23 mouse cellular contexts compared by ENCODE assay signal in the genomic region with DNA sequence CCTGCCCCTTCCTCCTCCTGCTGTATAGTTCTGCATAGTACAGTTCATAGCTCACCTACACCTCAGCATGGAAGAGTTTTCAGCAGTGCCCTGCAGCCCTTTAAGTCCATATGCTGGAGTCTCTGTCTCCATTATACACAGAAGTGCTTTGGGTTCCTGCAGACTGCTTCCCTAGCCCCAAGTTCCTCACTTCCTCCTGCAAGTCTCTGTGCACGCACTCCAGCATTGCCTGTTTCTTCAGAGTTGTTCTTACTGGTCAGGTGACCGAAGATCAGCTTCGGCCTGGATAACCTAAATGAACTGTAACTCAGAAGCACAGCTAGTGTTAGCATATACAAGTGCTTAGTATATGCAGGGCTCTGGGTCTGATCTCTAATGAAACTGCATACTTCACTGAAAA. TPM values are rescaled to one million over a fixed set of nuclear protein-coding genes. Genes with fewer than 3 reads are reported as not detected.
DNase-seq lines count a peak whose midpoint lies in the region; ATAC-seq and TF ChIP-seq lines count a peak whose summit lies in the region.
"Had no signal": no experiment of that assay in that cellular context is flagged by ENCODE, and none has a peak within 500 bp of the region (broad histone marks: within the 10 kb centered on the region; RNA-seq: fewer than 3 reads in every experiment).

No protein-coding gene starts in this region.

- no peak for TF ChIP-seq CTCF in liver, embryonic 14.5 days (IDR thresholded peaks at IDR 0.05; ENCODE audit: low read depth)

- ATAC-seq in liver, embryonic 14.5 days (ENCODE audit: insufficient read depth): peak; percentile 26; the same call in 1 of the 2 replicates
- no peak for ATAC-seq in liver, embryonic 12.5 days
- ATAC-seq in liver, embryonic 16.5 days (ENCODE audit: low read depth): 0 out of 2 replicates have a peak, but pooled peaks have one; percentile 24
- ATAC-seq in neutrophil, adult 5-6 weeks (ENCODE audit: extremely low read depth, insufficient number of reproducible peaks, low FRiP score, poor library complexity, severe bottlenecking): peak; percentile 65
- ATAC-seq in midbrain, embryonic 13.5 days: no peak
- ATAC-seq: forebrain, embryonic 13.5 days; hindbrain, embryonic 16.5 days; intestine, postnatal 0 days had no signal

- no peak overlapping the region for H3K4me3 ChIP-seq in liver, embryonic 14.5 days (ENCODE audit: insufficient read depth in 1 of 2, low read depth in 2 of 2, low read length in 2 of 2)
- H3K4me3 ChIP-seq in liver, embryonic 12.5 days: no peak overlapping the region
- H3K4me3 ChIP-seq in liver, embryonic 16.5 days (ENCODE audit: low read depth, low read length): no peak overlapping the region
- no peak overlapping the region for H3K4me3 ChIP-seq in midbrain, embryonic 13.5 days (replicated peaks)
- H3K4me3 ChIP-seq: embryonic facial prominence, embryonic 13.5 days; erythroblast, embryonic 14.5 days; forebrain, embryonic 13.5 days; kidney, embryonic 15.5 days; left cerebral cortex, adult 2 months had no signal

- WGBS in liver, embryonic 14.5 days (ENCODE audit: insufficient replicate concordance): 37% methylated on average over 3 of the region's 3 CpGs
- whole genome bisulfite sequencing in liver, embryonic 12.5 days (ENCODE audit: insufficient replicate concordance): 56% methylated on average over 3 of the region's 3 CpGs
- 38% methylated on average over 3 of the region's 3 CpGs for WGBS in liver, embryonic 16.5 days (ENCODE audit: insufficient replicate concordance)
- 95% methylated on average over 3 of the region's 3 CpGs for WGBS in midbrain, embryonic 13.5 days

- TF ChIP-seq EP300 in liver, embryonic 14.5 days (IDR thresholded peaks at IDR 0.05; ENCODE audit: low read depth): no peak

- DNase-seq in liver, embryonic 14.5 days (ENCODE audit: low read depth in 3 of 3, low spot score in 3 of 3): no peak
- DNase-seq in brain, adult 2 months (ENCODE audit: low read depth, low spot score): peak; percentile 23
- no peak for DNase-seq in ovary, adult 18-20 months (ENCODE audit: low spot score)
- DNase-seq: adrenal gland, adult 2 months; cerebellum, adult 2 months; cerebellum, postnatal 25 days; embryo, embryonic 11 days; gastrocnemius, postnatal 36 days; kidney, postnatal 4 days; layer of hippocampus, adult 9-11 months; right cerebral cortex, postnatal 14 days had no signal

- H3K4me1 ChIP-seq in liver, embryonic 14.5 days (replicated peaks; ENCODE audit: control insufficient read depth in 2 of 2, insufficient read depth in 2 of 2, low read length in 1 of 2): peaks cover 0 to 2% of the 10 kb centered on the region in 2 experiments; a peak in 1 of 4 replicates
- 0 out of 2 replicates have a peak, but pooled peaks cover 10% of the 10 kb centered on the region for H3K4me1 ChIP-seq in liver, embryonic 12.5 days
- H3K4me1 ChIP-seq in liver, embryonic 16.5 days (ENCODE audit: control insufficient read depth, low read depth, low read length): no peaks in the 10 kb centered on the region
- peaks cover 7% of the 10 kb centered on the region; the same call in 1 of the 2 replicates for H3K4me1 ChIP-seq in midbrain, embryonic 13.5 days (replicated peaks)
- H3K4me1 ChIP-seq: forebrain, embryonic 13.5 days; kidney, embryonic 15.5 days had no signal

- no peak overlapping the region for H3K27ac ChIP-seq in liver, embryonic 14.5 days
- H3K27ac ChIP-seq in liver, embryonic 12.5 days: no peak overlapping the region
- no peak overlapping the region for H3K27ac ChIP-seq in liver, embryonic 16.5 days (ENCODE audit: low read length)
- H3K27ac ChIP-seq in midbrain, embryonic 13.5 days: no peak overlapping the region
- H3K27ac ChIP-seq: embryonic facial prominence, embryonic 13.5 days; forebrain, embryonic 13.5 days; kidney, embryonic 15.5 days; left cerebral cortex, adult 2 months had no signal

- no peaks in the 10 kb centered on the region for H3K36me3 ChIP-seq in liver, embryonic 14.5 days (replicated peaks; ENCODE audit: control insufficient read depth, insufficient read depth, low read depth)
- peaks cover 6% of the 10 kb centered on the region; the same call in 1 of the 2 replicates for H3K36me3 ChIP-seq in liver, embryonic 12.5 days
- H3K36me3 ChIP-seq in liver, embryonic 16.5 days (ENCODE audit: control insufficient read depth, insufficient read depth): no peaks in the 10 kb centered on the region
- H3K36me3 ChIP-seq in midbrain, embryonic 13.5 days: 0 out of 2 replicates have a peak, but pooled peaks cover 5% of the 10 kb centered on the region

- no peak overlapping the region for H3K9ac ChIP-seq in liver, embryonic 14.5 days (replicated peaks)
- no peak overlapping the region for H3K9ac ChIP-seq in liver, embryonic 12.5 days
- no peak overlapping the region for H3K9ac ChIP-seq in liver, embryonic 16.5 days (ENCODE audit: low read depth, low read length)
- H3K9ac ChIP-seq in midbrain, embryonic 13.5 days (replicated peaks): no peak overlapping the region
- H3K9ac ChIP-seq: embryonic facial prominence, embryonic 13.5 days; forebrain, embryonic 13.5 days; kidney, embryonic 15.5 days had no signal

- no peak overlapping the region for H3K4me2 ChIP-seq in liver, embryonic 14.5 days (ENCODE audit: low read depth)
- H3K4me2 ChIP-seq in liver, embryonic 12.5 days: no peak overlapping the region
- no peak overlapping the region for H3K4me2 ChIP-seq in liver, embryonic 16.5 days (ENCODE audit: low read depth, low read length)
- H3K4me2 ChIP-seq in midbrain, embryonic 13.5 days (replicated peaks): no peak overlapping the region
- H3K4me2 ChIP-seq: embryonic facial prominence, embryonic 13.5 days; forebrain, embryonic 13.5 days; kidney, embryonic 15.5 days; midbrain, embryonic 11.5 days had no signal

- no peaks in the 10 kb centered on the region for H3K27me3 ChIP-seq in liver, embryonic 14.5 days (ENCODE audit: control insufficient read depth, insufficient read depth, low read length)
- H3K27me3 ChIP-seq in liver, embryonic 12.5 days (replicated peaks): no peaks in the 10 kb centered on the region
- H3K27me3 ChIP-seq in liver, embryonic 16.5 days (ENCODE audit: control insufficient read depth, insufficient read depth, low read depth, low read length): no peaks in the 10 kb centered on the region
- H3K27me3 ChIP-seq in midbrain, embryonic 13.5 days: no peaks in the 10 kb centered on the region
- H3K27me3 ChIP-seq: embryonic facial prominence, embryonic 13.5 days; forebrain, embryonic 13.5 days; kidney, embryonic 15.5 days had no signal

- no peaks in the 10 kb centered on the region for H3K9me3 ChIP-seq in liver, embryonic 14.5 days (ENCODE audit: control insufficient read depth, low read length)
- no peaks in the 10 kb centered on the region for H3K9me3 ChIP-seq in liver, embryonic 12.5 days (replicated peaks)
- no peaks in the 10 kb centered on the region for H3K9me3 ChIP-seq in liver, embryonic 16.5 days (replicated peaks; ENCODE audit: control insufficient read depth, low read length)
- peaks cover 5% of the 10 kb centered on the region; the same call in 1 of the 2 replicates for H3K9me3 ChIP-seq in midbrain, embryonic 13.5 days
- H3K9me3 ChIP-seq: embryonic facial prominence, embryonic 13.5 days; forebrain, embryonic 13.5 days; kidney, embryonic 15.5 days had no signal

RNA-seq across cellular contexts. Expression of a gene that starts 12.9 kb away (rescaled TPM):
- polyA plus RNA-seq in liver, embryonic 14.5 days (2012; rRNA removed): 4.9 and 7.0 TPM in 2 replicates
- polyA plus RNA-seq in liver, embryonic 14.5 days (2014; fragmentation: Nextera tagmentation; extraction: Ambion mirVana): 11.9 and 12.6 TPM in 2 replicates
- polyA plus RNA-seq in liver, embryonic 12.5 days (2016; fragmentation: Nextera tagmentation; extraction: Ambion mirVana): 31.1 and 31.4 TPM in 2 replicates
- polyA plus RNA-seq in liver, embryonic 16.5 days (2015; fragmentation: Nextera tagmentation; extraction: Ambion mirVana): 13.7 and 14.8 TPM in 2 replicates
- total RNA-seq in neutrophil, adult 5-6 weeks (2017): 62.9 and 63.7 TPM in 2 replicates
- 54.0 and 56.8 TPM in 2 replicates for polyA plus RNA-seq in midbrain, embryonic 13.5 days (2015; fragmentation: Nextera tagmentation; extraction: Ambion mirVana)

Comparison
In these comparisons a context has a peak if more than half of its experiments do, and no peak if none do; other contexts are left out.
1. ATAC-seq: peak in liver, embryonic 14.5 days (single experiment), liver, embryonic 16.5 days (single experiment) and neutrophil, adult 5-6 weeks (single experiment); none in liver, embryonic 12.5 days (single experiment) and midbrain, embryonic 13.5 days (single experiment).